Mouse (Mus musculus) small intestine, adult 2 months (tissue): ENCODE measurements around the gene Usp38.

Source experiments
- CTCF ChIP-seq: fragments of 200-500 bp; IDR thresholded peaks from 2 replicates; pipeline ENCODE4 v1.5.1; 2012; ENCODE audit warnings: low read depth, mild to moderate bottlenecking, control low read depth, inconsistent platforms, low read length, moderate library complexity, mixed read lengths; ENCODE audit not compliant: insufficient replicate concordance, insufficient read length; ENCODE audit errors: extremely low read depth
- POLR2A ChIP-seq: fragments of 200-500 bp; IDR thresholded peaks from 2 replicates; pipeline ENCODE4 v1.6.1; 2012; ENCODE audit warnings: low read depth, mild to moderate bottlenecking, control low read depth, inconsistent platforms, low read length, moderate library complexity

DNA sequence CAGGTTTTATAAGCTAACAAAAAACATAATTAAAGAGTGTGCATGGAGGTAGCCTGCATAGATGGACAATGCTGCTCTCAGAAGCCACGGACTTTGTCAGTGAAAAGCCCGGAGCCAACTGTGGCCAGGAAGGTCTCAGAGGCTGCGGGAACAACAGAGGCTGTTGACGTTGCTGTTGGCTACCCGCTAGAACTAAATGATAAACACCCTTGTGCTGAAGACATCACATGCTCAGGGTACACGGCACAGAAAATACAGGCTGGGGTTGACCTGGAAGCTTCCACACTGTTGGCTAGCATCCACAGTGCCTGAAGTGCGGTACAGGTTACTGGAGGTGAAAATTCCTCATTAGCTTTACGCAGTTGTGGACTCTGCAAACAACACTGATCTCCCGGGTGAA, 43.6 kb downstream of the Usp38 start:
- TF ChIP-seq CTCF (no peak), POLR2A (no peak)
